Mouse (Mus musculus): ENCODE results near the gene Lhfpl3.

DNA sequence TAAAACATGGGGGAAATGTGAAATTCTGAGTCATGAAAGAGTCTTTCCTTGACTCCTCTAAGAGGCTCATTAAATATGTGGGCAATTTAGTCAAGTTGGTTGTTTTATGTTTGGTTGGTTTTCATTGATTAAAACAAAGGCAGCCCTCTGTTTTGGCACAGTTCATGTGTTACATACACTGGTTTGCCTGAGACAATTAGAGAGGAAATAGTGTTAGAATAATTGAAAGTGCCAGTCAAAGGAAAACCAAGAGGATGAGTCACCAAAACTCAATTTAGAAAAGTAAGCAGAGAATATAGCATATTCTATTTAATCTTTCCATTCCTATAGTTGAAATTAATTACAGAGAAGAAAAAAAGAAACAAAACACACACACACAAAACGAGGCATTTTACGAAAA, 240.9 kb downstream of the Lhfpl3 start:
- TF ChIP-seq CTCF (IDR thresholded peaks at IDR 0.05; ENCODE audit: borderline replicate concordance, extremely low read depth, insufficient read depth, insufficient read length) (no peak), POLR2A (IDR thresholded peaks at IDR 0.05; ENCODE audit: borderline replicate concordance, extremely low read depth, insufficient read depth, insufficient read length, poor library complexity, severe bottlenecking) (no peak)

Data from brain, embryonic 14.5 days (tissue).